Mouse (Mus musculus) forebrain, embryonic 11.5 days (tissue): Measurements from ENCODE around the gene Tyw3. TPM values are rescaled to one million over a fixed set of nuclear protein-coding genes. Genes with fewer than 3 reads are reported as not detected.

Experiments
- ATAC-seq: fragments of 200-750 bp; cut with Nextera tagmentation; replicated peaks from 2 replicates; pipeline ENCODE4 v1.8.0; 2017; ENCODE audit warnings: moderate TSS enrichment; ENCODE audit not compliant: low FRiP score
- DNase-seq: peaks from one replicate; pipeline ENCODE4 v3.0.0-alpha.2; 2017; ENCODE audit warnings: low spot score
- H3K27ac ChIP-seq: fragments of 300-500 bp; sonication (generic); 2 replicates; pipeline ENCODE4 v1.5.1; 2014; ENCODE audit warnings: low read depth, low read length
- H3K27me3 ChIP-seq: fragments of 300-500 bp; sonication (generic); 2 replicates; pipeline ENCODE4 v1.6.1; 2014; ENCODE audit warnings: mild to moderate bottlenecking, low read length, mixed read lengths; ENCODE audit not compliant: control insufficient read depth, insufficient read depth
- H3K36me3 ChIP-seq: fragments of 300-500 bp; sonication (generic); 2 replicates; pipeline ENCODE4 v1.6.1; 2014; ENCODE audit warnings: mild to moderate bottlenecking, low read length, moderate library complexity, mixed read lengths; ENCODE audit not compliant: control insufficient read depth, insufficient read depth
- H3K4me1 ChIP-seq: fragments of 300-500 bp; sonication (generic); replicated peaks from 2 replicates; pipeline ENCODE4 v1.6.1; 2014; ENCODE audit warnings: low read length, mixed read lengths; ENCODE audit not compliant: control insufficient read depth, insufficient read depth
- H3K4me2 ChIP-seq: fragments of 300-500 bp; sonication (generic); 2 replicates; pipeline ENCODE4 v1.6.1; 2014; ENCODE audit warnings: low read depth, mild to moderate bottlenecking, low read length, moderate library complexity, mixed read lengths; ENCODE audit not compliant: severe bottlenecking
- H3K4me3 ChIP-seq: fragments of 300-500 bp; sonication (generic); 2 replicates; pipeline ENCODE4 v1.5.1; 2014; ENCODE audit warnings: low read depth, low read length
- H3K9ac ChIP-seq: fragments of 300-500 bp; sonication (generic); 2 replicates; pipeline ENCODE4 v1.6.1; 2014; ENCODE audit warnings: low read length
- H3K9me3 ChIP-seq: fragments of 300-500 bp; sonication (generic); 2 replicates; pipeline ENCODE4 v1.6.1; 2016; ENCODE audit warnings: low read length, mixed read lengths; ENCODE audit not compliant: control insufficient read depth
- WGBS: fragments of 180-500 bp; shearing (Covaris S2); extraction: QIAGEN DNeasy Blood & Tissue Kit; methylation state at CpG from one replicate; pipeline ENCODE4 v1.1.7; 2014; 5-methylcytosine and 5-hydroxymethylcytosine counted together
- polyA plus RNA-seq: library from polyadenylated mRNA; unstranded; fragments of >200 nt; fragmentation: Nextera tagmentation; extraction: Ambion mirVana; gene quantifications from 2 replicates; pipeline ENCODE4 v1.2.1, GENCODE M21; 2014

Gene Tyw3
- polyA plus RNA-seq, 1 experiment from 2014 or later, result 20.5 TPM

DNA sequence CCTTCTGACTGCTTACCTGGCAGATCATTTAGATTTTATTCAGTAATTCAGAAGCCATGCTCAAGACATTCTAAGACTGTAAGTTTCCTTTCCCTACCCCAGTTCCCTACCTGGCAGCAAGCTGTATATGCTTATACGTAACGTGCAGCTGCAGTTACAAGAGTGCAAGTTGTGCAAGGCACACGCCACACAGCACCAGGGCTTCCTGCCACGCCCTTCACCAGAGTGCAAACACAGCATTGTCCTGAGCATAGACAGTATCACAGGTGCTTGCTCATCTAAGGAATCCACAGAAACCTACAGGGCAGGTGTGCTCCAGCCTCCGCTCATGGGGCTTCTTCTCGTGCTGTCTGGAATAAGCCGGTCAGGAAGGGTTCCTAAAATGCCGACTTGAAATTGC is 19.0 kb downstream of the Tyw3 start:
- no peaks in the 10 kb centered on the region for H3K9me3 ChIP-seq
- no peak overlapping the region for H3K27ac ChIP-seq
- H3K9ac ChIP-seq, result no peak overlapping the region
- 95% methylated on average over 8 of the region's 8 CpGs for WGBS
- H3K4me3 ChIP-seq, result no peak overlapping the region
- H3K4me1 ChIP-seq, result no peaks in the 10 kb centered on the region
- H3K27me3 ChIP-seq, result no peaks in the 10 kb centered on the region
- DNase-seq (peak; percentile 30), ATAC-seq (0 out of 2 replicates have a peak, but pooled peaks have one; percentile 25)
- H3K4me2 ChIP-seq, result no peak overlapping the region
- no peaks in the 10 kb centered on the region; the same call in 1 of the 2 replicates for H3K36me3 ChIP-seq

DNA sequence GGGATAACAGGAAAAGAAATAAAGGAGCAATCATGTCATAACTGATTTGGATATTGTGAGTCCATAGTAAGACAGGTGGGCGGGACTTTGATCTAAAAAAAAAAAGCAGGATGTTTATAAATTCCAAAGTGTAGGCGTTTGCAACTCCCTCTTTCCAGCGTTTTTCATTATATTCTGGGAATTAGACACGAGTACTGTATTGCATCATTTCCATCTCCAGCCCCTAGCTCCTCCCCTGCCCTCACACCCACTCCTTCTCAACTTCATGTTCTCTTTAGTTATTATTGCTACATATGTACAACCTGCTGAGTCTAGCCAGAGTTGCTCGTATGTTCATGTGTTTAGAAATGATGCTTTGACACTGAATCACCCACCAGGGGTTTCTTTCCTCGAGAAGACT is 23.2 kb downstream of the Tyw3 start:
- ATAC-seq, result no peak
- no peak overlapping the region for H3K4me2 ChIP-seq
- no peak overlapping the region for H3K9ac ChIP-seq
- DNase-seq, result no peak
- no peaks in the 10 kb centered on the region for H3K9me3 ChIP-seq
- no peaks in the 10 kb centered on the region for H3K27me3 ChIP-seq
- H3K4me3 ChIP-seq, result no peak overlapping the region
- H3K4me1 ChIP-seq, result peaks cover 5% of the 10 kb centered on the region
- 76% methylated on average over 6 of the region's 6 CpGs for WGBS
- H3K27ac ChIP-seq, result no peak overlapping the region
- H3K36me3 ChIP-seq, result no peaks in the 10 kb centered on the region

DNA sequence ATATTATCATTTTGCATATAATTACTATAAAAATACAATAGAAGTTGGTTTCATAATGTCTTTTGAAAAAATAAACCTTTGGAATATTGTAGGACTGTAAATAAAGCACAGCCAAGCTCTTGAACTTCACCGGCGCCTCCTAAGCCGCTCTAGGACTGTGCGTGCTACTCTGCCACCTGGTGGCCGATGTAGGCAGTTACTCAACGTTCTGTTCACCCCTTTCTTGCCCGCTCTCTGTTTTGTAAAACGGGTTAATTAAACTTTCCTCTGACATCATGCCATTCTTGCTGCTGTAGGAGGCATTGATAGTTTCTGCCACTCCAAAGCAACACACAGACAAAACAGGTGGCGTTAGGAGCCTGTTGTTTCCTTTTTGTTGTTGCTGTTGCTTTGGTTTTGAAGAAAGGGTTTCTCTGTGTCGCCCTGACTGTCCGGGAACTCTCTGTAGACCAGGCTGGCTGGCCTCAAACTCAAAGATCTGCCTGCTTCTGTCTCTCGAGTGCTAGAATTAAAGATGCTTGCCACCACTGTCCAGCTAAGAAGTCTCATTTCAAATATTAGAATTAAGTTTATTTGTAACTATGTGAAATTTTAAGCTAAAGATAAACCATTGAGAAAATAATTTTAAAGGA is 24.4 kb downstream of the Tyw3 start:
- no peaks in the 10 kb centered on the region for H3K27me3 ChIP-seq
- H3K4me1 ChIP-seq, result peaks cover 5% of the 10 kb centered on the region
- DNase-seq (peak; percentile 90), ATAC-seq (peak; percentile 88)
- no peak overlapping the region for H3K9ac ChIP-seq
- no peak overlapping the region for H3K4me3 ChIP-seq
- no peak overlapping the region for H3K27ac ChIP-seq
- peak overlapping the region; percentile 11; the same call in 1 of the 2 replicates for H3K4me2 ChIP-seq
- 9% methylated on average over 12 of the region's 12 CpGs for WGBS
- H3K9me3 ChIP-seq, result no peaks in the 10 kb centered on the region
- H3K36me3 ChIP-seq, result no peaks in the 10 kb centered on the region

DNA sequence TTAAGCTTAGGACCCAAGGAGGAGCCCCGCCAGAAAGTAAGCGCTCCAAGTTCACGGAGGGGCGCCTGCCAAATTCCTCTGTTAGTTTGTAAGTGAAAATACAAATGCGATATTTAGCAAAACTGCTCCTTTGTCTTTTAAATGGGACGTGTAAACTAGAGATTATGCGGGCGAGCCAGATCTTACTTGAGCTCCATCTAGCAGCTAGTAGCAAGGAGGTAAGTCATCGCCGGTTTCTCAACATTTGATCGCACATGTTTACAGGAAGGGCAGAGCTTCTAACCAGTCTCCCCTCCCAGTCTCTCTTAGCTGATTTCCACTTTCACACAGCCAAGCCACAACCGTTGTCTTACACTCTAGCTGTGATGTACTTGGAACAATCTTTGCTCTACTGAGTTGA is 26.1 kb downstream of the Tyw3 start:
- Histone ChIP-seq H3K9me3 (no peaks in the 10 kb centered on the region), H3K4me1 (peaks cover 5% of the 10 kb centered on the region), H3K27me3 (no peaks in the 10 kb centered on the region), H3K36me3 (no peaks in the 10 kb centered on the region), H3K9ac (no peak overlapping the region; the same call in 1 of the 2 replicates), H3K4me2 (peak overlapping the region; percentile 34), H3K27ac (no peak overlapping the region), H3K4me3 (peak overlapping the region; percentile 16; the same call in 1 of the 2 replicates)
- WGBS, result 3% methylated on average over 12 of the region's 12 CpGs
- ATAC-seq, result no peak
- peak; percentile 45 for DNase-seq

DNA sequence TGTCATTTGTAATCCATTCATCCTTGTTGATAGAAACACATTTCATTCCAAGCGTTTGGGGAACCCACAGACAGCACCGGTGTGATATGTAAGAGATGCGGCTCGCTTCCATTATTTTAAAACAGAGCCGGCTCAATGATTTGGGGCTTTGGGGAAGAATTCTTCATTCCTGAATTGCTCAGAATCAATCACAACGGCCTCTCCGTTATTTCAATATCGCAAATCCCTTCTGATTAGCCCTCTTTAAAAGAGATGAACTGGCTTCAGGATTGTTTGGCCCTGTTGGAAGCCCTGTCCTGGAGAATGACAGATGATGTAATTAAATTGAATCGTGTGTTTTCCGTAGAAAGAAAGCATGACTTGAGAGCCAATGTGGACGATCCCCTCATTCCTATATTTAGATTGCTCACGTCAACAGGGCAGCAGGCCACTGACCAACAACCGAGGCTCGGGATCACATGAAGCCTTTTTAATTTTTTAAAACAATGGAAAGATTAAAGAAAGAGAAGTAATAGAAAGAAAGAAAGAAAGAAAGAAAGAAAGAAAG is 26.8 kb downstream of the Tyw3 start:
- DNase-seq (no peak), ATAC-seq (no peak)
- no peak overlapping the region for H3K27ac ChIP-seq
- no peak overlapping the region for H3K9ac ChIP-seq
- H3K36me3 ChIP-seq, result no peaks in the 10 kb centered on the region
- H3K27me3 ChIP-seq, result no peaks in the 10 kb centered on the region
- H3K4me3 ChIP-seq, result no peak overlapping the region; the same call in 1 of the 2 replicates
- 13% methylated on average over 14 of the region's 14 CpGs for WGBS
- peaks cover 5% of the 10 kb centered on the region for H3K4me1 ChIP-seq
- H3K9me3 ChIP-seq, result no peaks in the 10 kb centered on the region
- H3K4me2 ChIP-seq, result peak overlapping the region; percentile 32; the same call in 1 of the 2 replicates

DNA sequence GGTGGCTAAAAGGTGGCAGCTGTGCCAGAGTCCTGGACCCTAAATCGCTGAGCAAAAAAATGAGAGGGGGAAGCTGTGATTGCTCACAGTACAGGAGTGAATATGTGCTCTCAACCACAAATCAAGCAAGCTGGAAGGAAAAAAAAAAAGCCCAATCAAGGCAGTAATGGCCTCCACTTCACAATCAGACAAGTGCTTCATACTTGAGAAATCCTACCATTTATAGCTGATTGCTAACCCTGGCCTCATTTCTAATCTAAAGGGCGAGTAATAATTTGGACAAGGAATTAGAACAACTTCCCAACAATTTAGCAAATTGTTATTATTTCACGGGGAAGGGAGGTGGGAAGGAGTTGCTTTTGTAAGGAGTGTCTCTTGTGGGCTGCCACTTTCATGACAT is 31.5 kb downstream of the Tyw3 start:
- DNase-seq (no peak), ATAC-seq (no peak)
- Histone ChIP-seq H3K4me3 (no peak overlapping the region), H3K9me3 (no peaks in the 10 kb centered on the region), H3K9ac (no peak overlapping the region), H3K27ac (no peak overlapping the region), H3K27me3 (no peaks in the 10 kb centered on the region), H3K4me2 (no peak overlapping the region), H3K36me3 (no peaks in the 10 kb centered on the region), H3K4me1 (no peaks in the 10 kb centered on the region; the same call in 1 of the 2 replicates)
- 73% methylated on average over 3 of the region's 3 CpGs for WGBS

DNA sequence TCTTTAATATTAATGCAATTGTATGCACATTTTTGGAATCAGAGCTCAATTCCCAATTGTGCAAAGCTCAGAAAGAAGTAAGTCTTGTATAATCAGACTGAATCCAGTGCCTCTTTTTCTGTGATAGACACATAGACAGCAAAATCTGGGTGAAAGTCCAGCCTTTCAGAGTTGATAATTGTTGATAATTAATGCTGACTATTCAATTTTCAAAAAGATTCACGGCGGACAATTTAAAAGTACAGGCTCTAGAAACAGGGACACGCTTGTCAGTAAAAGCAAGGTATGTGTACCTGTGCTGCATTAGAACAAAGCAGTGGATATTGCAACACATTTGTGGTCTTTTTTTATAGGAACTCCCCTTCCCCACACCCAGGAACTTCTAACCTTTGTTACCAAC is 34.7 kb downstream of the Tyw3 start:
- Histone ChIP-seq H3K27me3 (no peaks in the 10 kb centered on the region), H3K27ac (no peak overlapping the region), H3K9ac (no peak overlapping the region), H3K4me2 (no peak overlapping the region), H3K4me1 (no peaks in the 10 kb centered on the region), H3K9me3 (no peaks in the 10 kb centered on the region), H3K36me3 (no peaks in the 10 kb centered on the region), H3K4me3 (no peak overlapping the region)
- ATAC-seq (no peak), DNase-seq (no peak)
- 94% methylated on average over 3 of the region's 3 CpGs for WGBS

DNA sequence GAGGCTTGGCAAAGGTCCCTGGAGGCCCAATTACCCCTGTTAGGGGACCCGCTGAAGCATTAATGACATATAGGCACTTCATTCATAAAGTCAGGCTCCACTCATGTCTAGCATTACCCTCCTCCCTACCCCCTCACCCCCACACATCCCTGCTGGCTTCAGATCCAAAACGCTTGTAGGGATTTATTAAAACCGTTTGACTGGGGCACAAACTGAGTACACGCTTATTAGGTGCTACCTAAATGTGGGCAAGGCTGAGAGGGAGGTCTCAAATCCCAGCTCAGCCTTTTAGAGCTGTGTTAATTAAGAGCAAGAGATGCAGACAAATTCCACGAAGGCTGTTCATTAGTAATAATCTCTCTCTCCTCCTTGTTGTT is 45.9 kb downstream of the Tyw3 start:
- peak; percentile 65 for ATAC-seq
- Histone ChIP-seq H3K9me3 (no peaks in the 10 kb centered on the region), H3K9ac (no peak overlapping the region), H3K4me3 (no peak overlapping the region), H3K27me3 (peaks cover 3% of the 10 kb centered on the region; the same call in 1 of the 2 replicates), H3K4me1 (peaks cover 10% of the 10 kb centered on the region; the same call in 1 of the 2 replicates), H3K36me3 (no peaks in the 10 kb centered on the region), H3K4me2 (no peak overlapping the region), H3K27ac (no peak overlapping the region)
- DNase-seq, result peak; percentile 55
- 23% methylated on average over 5 of the region's 5 CpGs for WGBS
